Mouse (Mus musculus): ENCODE measurements around the gene Slc38a11. TPM values are rescaled to one million over a fixed set of nuclear protein-coding genes. Genes with fewer than 3 reads are reported as not detected.

Slc38a11 gene
- total RNA-seq, 2 experiments from 2014 or later: 2.3 to 2.4 TPM

DNA sequence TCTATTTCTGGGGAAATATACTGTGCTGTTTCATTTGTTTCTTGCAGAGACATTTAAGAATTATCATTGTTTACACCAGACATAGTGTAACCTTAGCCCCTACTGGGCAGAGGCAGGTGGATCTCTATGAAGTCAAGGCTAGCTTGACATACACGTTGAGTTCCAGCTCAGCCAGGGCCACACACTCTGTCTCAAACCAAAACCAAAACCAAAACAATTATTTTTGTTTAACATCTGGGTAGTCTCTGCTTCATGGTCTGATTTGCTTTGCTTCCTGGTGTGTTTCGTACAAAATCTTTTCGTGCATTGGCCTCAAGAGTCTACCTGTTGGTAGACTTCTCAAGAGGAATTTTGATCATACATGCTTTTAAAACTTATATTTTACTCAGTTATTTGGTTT, 27.2 kb downstream of the Slc38a11 start:
- intact Hi-C loops (cut with DNase I): loop anchor here (2.0 to 5.0 kb wide), 3 partner anchors 192 to 369 kb away; no protein-coding TSS in a partner anchor

DNA sequence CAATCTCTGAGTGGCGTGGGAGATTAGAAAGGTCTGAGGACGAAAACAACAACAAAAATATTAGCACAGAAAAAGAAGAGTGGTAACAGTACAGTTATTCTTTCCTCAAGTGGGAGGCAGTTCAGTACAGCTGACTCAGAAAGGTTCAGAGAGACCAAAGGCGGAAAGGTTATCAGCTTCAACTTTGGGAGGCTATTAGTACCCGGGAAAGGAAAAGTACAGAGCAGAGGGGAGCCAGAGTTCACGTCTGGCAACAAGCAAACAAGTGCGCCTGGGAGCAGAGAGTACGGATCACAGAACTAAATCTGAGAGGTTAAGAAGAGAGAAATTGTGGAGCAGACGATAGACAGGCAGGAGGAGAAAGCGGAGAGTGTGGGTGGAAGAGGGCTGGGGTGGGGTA, 29.7 kb downstream of the Slc38a11 start:
- DNase-seq (ENCODE audit: low spot score in 2 of 2): no peak
- intact Hi-C loops (cut with DNase I): loop anchor here (5.0 kb wide), 1 partner anchor 97 kb away; the partner anchor contains the start of gene Cobll1

More for the DNA sequence above, 27.2 kb downstream of the Slc38a11 start:
- no peak for DNase-seq (ENCODE audit: low spot score in 2 of 2)

DNA sequence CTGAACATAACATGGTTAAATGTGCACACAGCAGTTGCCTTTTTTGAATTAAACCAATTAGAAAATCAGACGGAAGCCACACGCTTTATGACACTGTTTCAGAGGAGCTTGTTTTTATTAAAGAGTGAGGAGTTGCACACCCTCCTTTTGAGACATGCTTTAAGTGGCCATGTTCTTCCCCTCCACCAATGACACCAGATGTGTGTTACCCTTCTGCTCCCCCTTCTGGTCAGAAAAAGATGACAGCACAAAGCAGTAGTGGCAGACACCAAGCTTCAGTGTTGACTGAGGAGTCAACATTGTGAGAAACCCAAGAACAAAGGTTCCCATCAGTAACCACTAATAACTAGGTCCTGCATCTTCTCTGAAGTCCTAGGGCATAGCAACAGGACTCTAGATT, 32.5 kb downstream of the Slc38a11 start:
- DNase-seq (ENCODE audit: low spot score in 2 of 2): peak; percentile 5 to 18
- intact Hi-C loops (cut with DNase I): loop anchor here (5.0 kb wide), 1 partner anchor 94 kb away; the partner anchor contains the start of gene Cobll1

DNA sequence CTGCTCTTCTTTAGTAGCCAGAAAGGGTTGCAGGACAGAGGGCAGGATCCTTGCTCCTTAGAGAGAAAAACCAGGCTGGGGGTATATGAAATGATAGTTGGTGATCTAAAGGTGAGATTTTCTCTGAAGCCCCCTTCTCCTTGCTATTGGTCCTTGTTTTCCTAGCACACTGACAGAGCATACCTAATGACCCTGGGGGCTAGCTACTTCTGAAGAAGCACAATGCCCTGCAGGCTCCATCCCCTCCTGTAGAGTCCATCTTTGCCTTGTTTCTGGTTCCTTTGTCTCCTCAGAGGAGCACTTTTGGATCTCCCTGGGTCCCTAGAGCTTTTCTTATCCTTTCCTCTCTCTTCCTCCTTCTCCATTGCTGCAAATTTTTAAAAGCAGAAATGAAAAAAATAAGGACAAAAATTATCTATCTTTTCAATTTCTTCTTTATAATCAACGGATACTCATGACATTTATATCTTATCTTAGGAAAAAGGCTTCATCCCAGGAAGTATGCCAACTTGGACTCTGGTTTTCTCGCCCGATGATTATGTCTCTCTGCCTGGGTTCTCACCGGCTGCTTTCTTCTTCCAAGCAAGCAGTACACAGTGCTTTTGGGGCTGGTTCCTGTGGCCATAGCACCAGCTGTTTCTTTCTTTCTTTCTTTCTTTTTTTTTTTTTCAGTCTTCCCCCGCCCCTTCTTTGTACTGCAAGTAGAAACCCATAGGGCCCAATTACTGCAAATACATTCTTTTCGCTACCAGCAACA, 41.7 kb downstream of the Slc38a11 start:
- intact Hi-C loops (cut with DNase I): no loop called here
- DNase-seq (ENCODE audit: low spot score in 2 of 2): no peak

DNA sequence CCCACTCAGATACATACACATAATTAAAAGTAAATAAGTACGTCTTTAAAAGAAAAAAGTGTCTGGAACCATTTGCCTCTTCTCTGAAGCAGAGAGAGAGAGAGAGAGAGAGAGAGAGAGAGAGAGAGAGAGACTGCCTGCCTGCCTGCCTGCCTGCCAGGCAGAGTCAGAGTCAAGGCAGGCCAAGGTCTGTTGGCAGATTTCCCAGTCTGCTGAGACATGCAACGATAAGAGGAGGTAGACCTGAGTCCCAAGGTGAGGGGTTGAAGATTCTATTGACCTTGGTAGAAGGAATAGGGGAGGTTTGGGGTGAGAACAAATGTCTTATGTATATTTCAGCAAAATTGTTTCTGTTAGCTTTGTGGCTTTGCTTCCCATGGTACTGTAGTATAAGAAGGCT, 42.9 kb downstream of the Slc38a11 start:
- no peak for DNase-seq (ENCODE audit: low spot score in 2 of 2)
- intact Hi-C loops (cut with DNase I): no loop called here

DNA sequence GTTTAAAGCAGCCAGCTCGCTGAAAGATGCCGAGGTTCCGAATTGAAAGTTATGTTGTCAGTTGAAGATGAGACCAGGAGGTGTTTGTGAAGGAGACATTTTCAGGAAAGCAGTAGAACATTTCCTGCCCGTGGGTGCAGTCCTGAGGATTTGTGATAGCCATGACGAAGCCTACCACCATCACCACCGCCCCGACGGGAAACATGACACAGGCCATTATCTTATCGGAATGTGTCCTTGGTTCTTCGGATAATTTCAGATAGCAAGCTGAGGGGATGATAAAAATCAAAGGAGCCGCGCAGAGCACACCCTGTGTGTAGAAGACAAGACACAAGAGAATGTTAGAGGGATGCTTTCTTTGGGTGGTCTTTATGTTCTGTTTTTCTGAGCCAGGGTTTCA, 47.1 kb downstream of the Slc38a11 start:
- intact Hi-C loops (cut with DNase I): no loop called here
- no peak for DNase-seq (ENCODE audit: low spot score in 2 of 2)

DNA sequence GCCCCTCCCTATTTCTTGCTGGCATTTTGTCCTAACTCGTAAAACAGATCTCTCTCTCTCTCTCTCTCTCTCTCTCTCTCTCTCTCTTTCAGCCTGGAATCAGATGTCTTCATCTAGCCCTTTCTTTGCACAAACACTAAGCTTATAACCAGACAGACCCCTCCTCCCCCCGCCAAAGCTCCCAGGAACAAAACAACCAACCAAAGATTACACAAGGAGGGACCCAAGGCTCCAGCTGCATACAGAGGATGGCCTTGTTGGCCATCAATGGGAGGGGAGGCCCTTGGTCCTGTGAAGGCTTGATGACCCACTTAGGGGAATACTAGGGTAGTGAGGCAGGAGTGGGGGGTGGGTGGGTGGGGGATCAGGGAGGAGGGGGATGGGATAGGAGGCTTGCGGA, 52.6 kb downstream of the Slc38a11 start:
- DNase-seq (ENCODE audit: low spot score in 2 of 2): peak in 1 of 2 experiments; percentile 8
- intact Hi-C loops (cut with DNase I): no loop called here

DNA sequence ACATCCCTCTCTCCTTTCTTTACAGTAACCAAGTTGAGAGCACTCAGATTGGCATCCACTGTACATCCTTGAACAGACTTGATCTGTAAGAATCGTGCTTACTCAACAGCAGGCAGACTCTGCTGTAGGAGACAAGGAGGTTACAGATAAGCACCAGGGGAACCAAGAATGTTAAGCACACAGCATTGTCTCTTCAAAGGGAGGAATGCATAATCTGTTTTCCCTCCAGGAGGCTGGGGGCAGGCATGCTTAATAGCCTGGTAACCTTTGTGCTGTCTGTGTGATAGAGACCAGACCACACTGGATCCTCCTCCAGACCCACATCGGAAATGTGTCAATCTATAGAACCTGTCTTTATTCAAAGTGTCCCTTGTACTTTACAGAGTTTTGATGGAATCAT, 67.3 kb downstream of the Slc38a11 start:
- no peak for DNase-seq (ENCODE audit: low spot score in 2 of 2)
- intact Hi-C loops (cut with DNase I): no loop called here

DNA sequence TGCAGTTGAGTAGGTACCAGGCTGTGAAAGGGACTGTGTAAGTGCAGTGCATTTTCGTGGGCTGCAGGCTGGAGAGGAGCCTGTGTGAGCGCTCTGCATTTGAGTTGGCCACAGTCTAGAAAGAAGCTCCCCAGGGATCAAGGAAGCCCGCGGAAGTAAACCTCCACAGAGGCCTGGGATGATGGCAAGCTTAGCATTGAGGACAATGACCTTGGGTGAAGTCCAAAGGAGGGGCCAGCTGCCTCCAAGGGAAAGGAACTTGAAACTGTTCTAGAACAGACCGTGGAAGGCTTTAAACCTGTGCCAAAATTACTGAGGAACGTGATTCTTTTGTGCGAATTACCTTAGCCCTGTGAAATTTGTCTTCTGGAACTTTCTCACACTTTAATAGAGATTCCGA, 69.7 kb downstream of the Slc38a11 start:
- intact Hi-C loops (cut with DNase I): no loop called here
- DNase-seq (ENCODE audit: low spot score in 2 of 2): peak in 1 of 2 experiments; percentile 10

DNA sequence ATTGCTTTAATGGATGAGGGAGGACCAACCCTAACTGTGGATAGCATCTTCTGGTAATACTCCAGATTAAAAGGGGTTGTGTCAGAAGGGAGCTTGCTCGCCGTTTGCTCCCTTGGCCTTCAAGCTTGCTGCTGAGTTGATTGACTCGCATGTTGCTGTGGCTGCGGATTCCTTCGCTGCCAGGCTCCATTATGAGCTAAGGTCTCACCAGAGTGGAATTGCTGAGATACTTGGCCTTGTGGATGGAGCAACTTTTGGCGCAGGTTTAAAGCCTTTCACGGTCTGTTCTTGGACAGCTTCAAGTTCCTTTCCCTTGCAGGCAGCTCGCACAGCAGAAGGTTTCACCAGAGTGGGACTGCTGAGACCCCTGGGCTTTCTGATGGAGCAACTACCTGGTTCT, 70.4 kb downstream of the Slc38a11 start:
- intact Hi-C loops (cut with DNase I): no loop called here
- DNase-seq (ENCODE audit: low spot score in 2 of 2): no peak

DNA sequence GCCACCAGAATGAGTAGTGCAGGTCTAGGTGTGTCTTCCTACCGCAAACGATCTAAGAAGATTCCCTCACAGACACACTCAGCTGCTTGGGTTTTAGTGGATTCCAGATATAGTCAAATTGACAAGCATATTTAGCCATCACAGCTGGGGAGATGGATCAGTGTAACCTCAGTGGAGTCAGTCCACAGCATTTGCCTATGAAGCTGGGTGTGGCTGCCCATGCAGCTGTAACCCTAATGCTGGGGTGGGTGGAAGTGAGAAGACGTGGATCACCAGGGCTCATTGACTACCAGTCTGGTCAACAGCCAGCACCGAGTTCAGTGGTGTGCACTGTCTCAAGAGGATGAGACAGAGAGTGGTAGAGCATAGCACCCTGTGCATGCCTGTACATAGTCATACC, 74.1 kb downstream of the Slc38a11 start:
- intact Hi-C loops (cut with DNase I): no loop called here

DNA sequence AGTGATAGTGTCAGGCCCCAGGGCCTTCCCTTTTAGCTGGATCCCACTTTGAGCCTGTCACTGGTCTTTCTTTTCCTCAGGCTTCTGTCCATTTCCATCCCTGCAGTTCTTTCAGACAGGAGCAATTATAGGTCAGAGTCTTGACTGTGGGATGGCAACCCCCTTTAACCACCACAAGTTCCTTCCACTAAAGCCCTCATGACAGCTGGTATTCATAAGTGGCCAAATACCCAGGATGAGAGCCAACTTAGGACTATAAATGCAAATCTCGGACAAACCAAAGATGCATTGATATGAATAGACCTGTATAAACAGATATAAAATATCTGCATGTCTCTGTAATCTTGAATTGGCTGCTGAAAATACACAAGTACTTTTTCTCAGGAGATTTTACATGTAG, 75.1 kb downstream of the Slc38a11 start:
- DNase-seq (ENCODE audit: low spot score in 2 of 2): no peak
- intact Hi-C loops (cut with DNase I): no loop called here

More for the DNA sequence above, 74.1 kb downstream of the Slc38a11 start:
- DNase-seq (ENCODE audit: low spot score in 2 of 2): no peak

DNA sequence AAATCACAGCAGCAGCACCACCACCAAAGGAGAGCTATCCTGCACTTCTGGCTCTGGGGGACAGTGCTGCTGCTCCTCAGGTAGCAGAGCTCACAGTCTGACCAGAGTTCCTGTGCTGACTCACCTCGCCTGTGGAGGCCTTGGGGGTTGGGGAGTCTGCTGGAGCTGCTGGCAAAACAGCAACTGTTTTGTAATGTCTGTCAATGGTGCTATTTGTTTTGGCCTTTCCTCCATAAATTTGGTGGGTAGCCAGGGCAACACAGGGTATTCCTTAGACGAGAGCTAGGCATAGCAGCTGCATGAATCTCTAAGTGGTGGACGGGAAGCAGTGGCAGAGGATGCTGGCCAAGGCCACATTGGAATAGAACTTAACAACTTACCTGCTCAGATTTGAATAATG, 78.5 kb downstream of the Slc38a11 start:
- intact Hi-C loops (cut with DNase I): no loop called here
- DNase-seq (ENCODE audit: low spot score in 2 of 2): peak in 1 of 2 experiments; percentile 23

DNA sequence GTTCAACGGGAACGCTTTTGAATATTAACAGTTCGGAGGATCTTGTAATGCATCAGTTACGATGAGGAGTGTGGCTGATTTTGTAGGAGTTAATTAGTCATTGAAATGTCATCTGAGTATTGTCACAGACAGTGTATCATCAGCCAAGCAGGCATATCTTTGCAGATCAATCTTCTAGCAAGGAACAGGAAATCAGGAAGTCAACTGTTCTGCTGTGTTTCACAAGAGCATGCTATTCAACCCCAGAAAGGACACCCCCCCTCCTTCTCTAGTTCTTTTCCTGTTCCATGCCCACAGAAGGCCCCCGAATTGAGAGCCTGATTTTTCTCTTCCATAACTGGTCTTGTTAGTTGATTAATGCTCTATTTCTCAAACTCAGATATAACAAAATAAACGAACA, 80.9 kb downstream of the Slc38a11 start:
- intact Hi-C loops (cut with DNase I): no loop called here
- no peak for DNase-seq (ENCODE audit: low spot score in 2 of 2)

DNA sequence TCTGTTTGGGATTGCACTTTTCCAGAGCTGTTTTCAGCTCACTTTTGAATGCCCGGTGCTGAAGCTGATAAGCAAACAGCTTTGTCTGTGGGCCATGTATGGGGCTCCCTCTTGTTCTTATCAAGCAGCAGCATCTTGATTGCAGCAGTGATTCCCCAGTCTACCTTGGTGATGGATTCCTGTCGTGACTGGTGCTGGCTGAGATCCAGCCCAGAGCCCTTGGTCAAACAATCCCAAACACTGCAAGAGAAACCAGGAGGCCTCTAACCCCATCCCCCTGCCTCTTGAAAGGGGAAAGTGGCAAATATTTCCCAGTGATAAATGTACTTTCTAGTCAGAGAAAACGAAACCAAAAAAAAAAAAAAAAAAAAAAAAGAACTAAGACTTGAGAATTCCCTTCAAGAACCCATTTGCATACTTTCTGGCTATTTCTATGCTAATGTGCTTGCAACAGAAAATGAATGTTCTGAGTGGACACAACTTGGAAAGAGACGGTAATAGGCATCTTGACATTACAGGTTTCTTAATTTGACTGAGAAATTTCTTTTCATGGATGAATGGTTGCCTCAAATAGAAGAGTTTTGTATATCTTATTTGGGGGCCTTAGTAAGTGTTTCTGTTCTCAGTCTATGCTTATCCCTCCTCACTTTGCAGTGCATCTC, 84.7 kb downstream of the Slc38a11 start:
- intact Hi-C loops (cut with DNase I): no loop called here
- no peak for DNase-seq (ENCODE audit: low spot score in 2 of 2)

DNA sequence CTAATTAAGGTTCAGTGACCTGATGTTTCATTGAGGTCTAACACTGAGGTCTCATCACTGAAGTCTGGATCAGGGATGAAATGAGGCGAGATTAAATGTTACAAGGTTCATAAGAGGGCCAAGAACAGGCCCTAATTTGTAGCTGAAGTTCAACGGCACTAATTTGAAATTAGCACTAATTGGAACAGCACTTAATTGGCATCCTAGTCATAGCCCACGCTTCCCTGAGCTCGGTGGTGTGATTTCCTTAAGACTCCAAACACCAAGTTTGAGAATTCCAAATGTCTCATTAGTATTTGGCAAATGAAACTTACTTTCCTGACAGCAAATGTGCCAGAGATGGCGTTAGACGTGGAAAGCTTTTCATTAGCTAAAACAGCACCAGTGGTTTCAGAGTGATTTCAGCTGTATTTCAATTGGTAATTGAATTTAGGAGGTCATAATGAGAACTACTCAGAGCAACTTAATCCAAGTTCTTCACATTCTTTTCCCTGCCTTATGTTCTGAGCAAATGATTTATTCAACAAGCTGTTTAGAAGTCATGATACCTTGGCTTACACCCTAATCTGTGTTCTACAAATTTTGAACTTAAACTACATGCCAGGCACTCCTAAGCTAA, 88.3 kb downstream of the Slc38a11 start:
- intact Hi-C loops (cut with DNase I): no loop called here
- DNase-seq (ENCODE audit: low spot score in 2 of 2): peak in 1 of 2 experiments; percentile 24

DNA sequence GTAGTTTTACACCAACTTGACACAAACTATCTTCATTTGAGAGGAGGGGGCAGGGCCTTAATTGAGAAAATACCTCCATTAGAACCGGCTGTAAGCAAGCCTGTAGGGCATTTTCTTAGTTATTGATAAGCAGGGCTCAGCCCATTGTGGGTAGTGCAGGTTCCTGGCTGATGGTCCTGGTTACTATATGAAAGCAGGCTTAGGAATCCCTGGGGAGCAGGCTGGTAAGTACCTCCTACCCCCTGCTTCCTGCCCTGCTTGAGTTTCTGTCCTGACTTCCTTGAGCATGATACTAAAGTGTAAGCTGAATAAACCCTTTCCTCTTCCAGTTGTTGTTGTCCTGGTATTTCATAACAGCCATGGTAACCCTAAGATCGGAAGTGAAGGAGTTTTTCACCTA, 89.9 kb downstream of the Slc38a11 start:
- intact Hi-C loops (cut with DNase I): no loop called here
- no peak for DNase-seq (ENCODE audit: low spot score in 2 of 2)

DNA sequence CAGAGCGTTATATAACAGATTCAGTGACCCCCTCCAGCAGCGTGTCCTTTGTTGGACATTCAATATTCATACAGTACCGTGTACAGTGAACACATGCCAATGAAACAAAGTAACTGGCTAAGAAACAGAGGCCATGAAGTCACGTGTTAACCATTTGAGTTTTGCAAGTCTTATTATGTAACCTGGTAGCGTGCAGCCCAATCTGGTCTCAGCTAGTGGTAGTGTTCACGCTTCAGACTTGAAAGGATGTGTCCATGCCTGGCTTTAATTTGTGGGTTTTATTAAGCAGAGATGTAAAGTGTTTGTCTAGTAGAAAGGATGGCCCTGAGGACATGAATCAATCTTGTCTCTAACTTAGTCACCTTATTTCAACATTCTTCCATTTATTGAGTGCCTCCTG, 95.1 kb downstream of the Slc38a11 start:
- intact Hi-C loops (cut with DNase I): no loop called here

DNA sequence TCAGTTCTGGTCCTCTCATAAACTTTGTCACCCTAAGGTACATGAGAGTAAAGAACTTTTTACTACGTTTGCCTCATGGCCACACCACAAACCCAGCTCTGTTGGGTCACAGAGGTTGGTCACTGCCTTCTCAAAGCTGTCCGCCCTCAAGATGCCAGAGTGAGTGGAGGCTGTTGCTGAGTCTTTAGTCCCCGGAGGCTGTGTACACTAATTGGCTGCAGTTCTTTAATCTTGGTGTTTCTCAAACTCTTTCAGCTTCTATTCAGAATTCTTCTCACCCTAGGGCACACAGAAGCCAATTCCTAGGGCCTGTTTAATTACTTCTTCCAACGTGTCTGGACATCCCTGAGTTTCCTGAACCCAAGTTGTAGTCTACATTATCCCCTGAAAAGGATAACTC, 96.0 kb downstream of the Slc38a11 start:
- peak in 1 of 2 experiments; percentile 9 for DNase-seq (ENCODE audit: low spot score in 2 of 2)
- intact Hi-C loops (cut with DNase I): no loop called here

More for the DNA sequence above, 95.1 kb downstream of the Slc38a11 start:
- DNase-seq (ENCODE audit: low spot score in 2 of 2): no peak

DNA sequence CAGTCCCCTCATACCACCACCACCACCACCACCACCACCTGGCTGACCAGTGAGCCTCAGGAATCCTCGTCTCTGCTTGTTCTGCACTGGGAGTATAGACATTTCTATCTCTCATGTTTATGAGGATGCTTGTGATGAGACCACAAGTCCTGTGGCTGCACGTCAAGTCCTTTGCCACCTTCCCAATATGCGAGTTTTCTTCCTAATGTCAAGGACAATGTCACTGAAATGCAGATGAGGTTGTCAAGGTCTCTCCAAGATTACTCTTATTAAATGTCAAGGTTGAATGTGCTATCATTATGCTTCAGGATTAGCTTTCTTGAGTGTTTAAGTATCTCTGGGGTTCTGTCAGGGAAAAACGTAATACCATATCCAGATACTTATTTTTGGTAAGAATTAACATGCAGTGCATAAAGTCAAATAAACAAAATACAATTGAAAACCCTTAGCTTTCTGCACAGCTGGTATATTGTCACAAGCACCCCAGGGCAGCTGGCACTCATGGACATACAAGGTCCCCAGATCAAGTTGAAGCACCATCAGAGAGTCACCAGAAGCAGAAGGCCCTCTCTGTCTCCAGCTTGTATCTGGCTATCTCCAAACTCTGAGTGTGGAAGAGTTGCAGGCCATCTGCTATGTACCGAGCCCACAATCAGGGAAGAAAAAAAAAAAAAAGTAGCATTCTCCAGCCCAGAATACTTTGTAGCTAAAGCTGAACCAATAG, 97.1 kb downstream of the Slc38a11 start:
- no peak for DNase-seq (ENCODE audit: low spot score in 2 of 2)
- intact Hi-C loops (cut with DNase I): no loop called here

Data from left cerebral cortex, postnatal 25 days (tissue).